Mouse (Mus musculus) kidney, embryonic 16.5 days (tissue): ENCODE measurements at regions not wholly inside any gene's neighbourhood (a gene's known extent, or its start where the extent isn't known, plus 50 kb on each side); places are given as distances from the start of the nearest gene placed in this dataset.
"Not testable (repeated sequence)": the region's sequence is repeated elsewhere in the genome, so short reads cannot be mapped to it uniquely, and the experiment has no call there.

Source experiments
- ATAC-seq: fragments of 200-750 bp; cut with Nextera tagmentation; 2 replicates; pipeline ENCODE4 v1.8.0; 2017; ENCODE audit warnings: moderate TSS enrichment; ENCODE audit not compliant: low FRiP score, low TSS enrichment
- H3K27ac ChIP-seq: fragments of 300-500 bp; sonication (generic); 2 replicates; pipeline ENCODE4 v1.5.1; 2014; ENCODE audit warnings: low read length
- H3K27me3 ChIP-seq: fragments of 300-500 bp; sonication (generic); 2 replicates; pipeline ENCODE4 v1.6.1; 2014; ENCODE audit warnings: low read length, control low read depth, mixed read lengths; ENCODE audit not compliant: insufficient read depth
- H3K36me3 ChIP-seq: fragments of 300-500 bp; sonication (generic); 2 replicates; pipeline ENCODE4 v1.6.1; 2014; ENCODE audit warnings: low read length, control low read depth, mixed read lengths; ENCODE audit not compliant: insufficient read depth
- H3K4me1 ChIP-seq: fragments of 300-500 bp; sonication (generic); 2 replicates; pipeline ENCODE4 v1.6.1; 2014; ENCODE audit warnings: low read length, control low read depth, mixed read lengths; ENCODE audit not compliant: insufficient read depth
- H3K4me2 ChIP-seq: fragments of 300-500 bp; sonication (generic); replicated peaks from 2 replicates; pipeline ENCODE4 v1.6.1; 2014; ENCODE audit warnings: low read depth, low read length
- H3K4me3 ChIP-seq: fragments of 300-500 bp; sonication (generic); 2 replicates; pipeline ENCODE4 v1.5.1; 2014; ENCODE audit warnings: mild to moderate bottlenecking, low read length
- H3K9ac ChIP-seq: fragments of 300-500 bp; sonication (generic); replicated peaks from 2 replicates; pipeline ENCODE4 v1.6.1; 2014; ENCODE audit warnings: low read length
- H3K9me3 ChIP-seq: fragments of 300-500 bp; sonication (generic); 2 replicates; pipeline ENCODE4 v1.6.1; 2016; ENCODE audit warnings: low read length, control low read depth
- WGBS: fragments of 180-500 bp; shearing (Covaris S2); extraction: QIAGEN DNeasy Blood & Tissue Kit; methylation state at CpG from one replicate; pipeline ENCODE4 v1.1.7; 2014; 5-methylcytosine and 5-hydroxymethylcytosine counted together

DNA sequence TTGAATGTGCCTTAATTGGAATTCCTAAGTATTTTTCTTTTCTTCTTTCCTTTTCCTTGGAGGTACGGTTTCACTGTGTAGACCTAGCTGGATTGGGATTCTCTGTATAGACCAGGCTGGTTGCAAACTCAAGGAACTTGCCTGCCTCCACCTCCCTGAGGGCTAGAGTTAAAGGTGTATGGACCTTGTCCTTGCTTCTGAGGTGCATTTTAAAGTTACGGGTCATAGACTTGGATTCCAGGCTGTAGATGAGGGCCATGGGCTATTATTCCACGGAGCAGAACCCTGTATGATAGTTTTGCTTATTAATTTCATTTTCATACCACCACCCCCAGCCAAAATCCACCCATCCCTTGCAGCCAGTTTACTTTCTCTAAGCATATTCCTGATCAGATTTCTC, 50.7 kb upstream of the Wdr26 start:
- 84% methylated on average over 3 of the region's 3 CpGs for WGBS

DNA sequence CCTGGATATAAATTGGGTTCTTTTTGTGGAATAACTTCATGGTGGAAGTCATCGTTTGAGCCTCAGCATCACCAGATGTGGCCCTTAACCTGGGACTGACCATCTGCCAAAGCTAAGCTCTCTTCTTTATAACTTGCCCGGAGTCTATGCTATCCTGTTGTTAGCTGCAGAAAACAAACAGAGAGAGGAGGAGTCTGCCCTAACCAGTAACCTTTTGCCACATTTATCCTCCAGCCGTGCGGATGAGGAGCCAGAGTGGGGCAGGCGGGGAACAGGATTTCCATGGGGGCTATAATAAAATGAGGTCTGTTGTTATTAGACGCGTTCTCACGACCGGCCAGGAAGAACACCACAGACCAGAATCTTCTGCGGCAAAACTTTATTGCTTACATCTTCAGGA, 51.4 kb upstream of the Wdr26 start:
- ATAC-seq, result no peak
- WGBS, result 90% methylated on average over 10 of the region's 10 CpGs
- H3K4me2 ChIP-seq, result no peak overlapping the region
- no peak overlapping the region for H3K27ac ChIP-seq
- no peaks in the 10 kb centered on the region for H3K36me3 ChIP-seq
- H3K4me1 ChIP-seq, result no peaks in the 10 kb centered on the region; the same call in 1 of the 2 replicates
- H3K4me3 ChIP-seq, result no peak overlapping the region
- no peaks in the 10 kb centered on the region for H3K9me3 ChIP-seq
- H3K27me3 ChIP-seq, result no peaks in the 10 kb centered on the region
- no peak overlapping the region for H3K9ac ChIP-seq

More for the DNA sequence above, 50.7 kb upstream of the Wdr26 start:
- H3K4me3 ChIP-seq, result no peak overlapping the region
- peaks cover 7% of the 10 kb centered on the region for H3K4me1 ChIP-seq
- no peaks in the 10 kb centered on the region for H3K9me3 ChIP-seq
- no peak overlapping the region for H3K27ac ChIP-seq
- H3K4me2 ChIP-seq, result no peak overlapping the region
- no peaks in the 10 kb centered on the region for H3K36me3 ChIP-seq
- no peak overlapping the region for H3K9ac ChIP-seq
- no peak for ATAC-seq
- H3K27me3 ChIP-seq, result no peaks in the 10 kb centered on the region

DNA sequence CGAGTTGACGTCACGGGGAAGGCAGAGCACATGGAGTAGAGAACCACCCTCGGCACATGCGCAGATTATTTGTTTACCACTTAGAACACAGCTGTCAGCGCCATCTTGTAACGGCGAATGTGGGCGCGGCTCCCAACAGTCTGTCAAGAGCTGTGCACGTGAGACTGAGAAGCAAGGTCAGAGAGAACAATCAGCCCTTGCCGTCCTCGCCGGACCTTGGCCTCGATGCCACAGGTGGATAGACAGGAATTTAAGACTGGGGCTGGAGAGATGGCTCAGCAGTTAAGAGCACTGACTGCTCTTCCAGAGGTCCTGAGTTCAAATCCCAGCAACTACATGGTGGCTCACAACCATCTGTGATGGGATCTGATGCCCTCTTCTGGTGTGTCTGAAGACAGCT, 58.7 kb upstream of the Wdr26 start:
- not testable (repeated sequence) for H3K4me3 ChIP-seq, H3K27ac ChIP-seq, H3K27me3 ChIP-seq, H3K9me3 ChIP-seq, H3K4me2 ChIP-seq, H3K4me1 ChIP-seq, H3K36me3 ChIP-seq, ATAC-seq, H3K9ac ChIP-seq
- WGBS, result 96% methylated on average over 10 of the region's 15 CpGs

GRCm38 (mm10) chr1:181271164-181271563, 59.4 kb upstream of the Wdr26 start:
- no peaks in the 10 kb centered on the region for H3K27me3 ChIP-seq
- WGBS, result 69% methylated on average over 5 of the region's 5 CpGs
- H3K4me1 ChIP-seq, result no peaks in the 10 kb centered on the region
- ATAC-seq, result no peak
- H3K27ac ChIP-seq, result no peak overlapping the region
- H3K9me3 ChIP-seq, result no peaks in the 10 kb centered on the region
- H3K9ac ChIP-seq, result no peak overlapping the region
- H3K4me2 ChIP-seq, result no peak overlapping the region
- H3K4me3 ChIP-seq, result no peak overlapping the region
- H3K36me3 ChIP-seq, result no peaks in the 10 kb centered on the region

DNA sequence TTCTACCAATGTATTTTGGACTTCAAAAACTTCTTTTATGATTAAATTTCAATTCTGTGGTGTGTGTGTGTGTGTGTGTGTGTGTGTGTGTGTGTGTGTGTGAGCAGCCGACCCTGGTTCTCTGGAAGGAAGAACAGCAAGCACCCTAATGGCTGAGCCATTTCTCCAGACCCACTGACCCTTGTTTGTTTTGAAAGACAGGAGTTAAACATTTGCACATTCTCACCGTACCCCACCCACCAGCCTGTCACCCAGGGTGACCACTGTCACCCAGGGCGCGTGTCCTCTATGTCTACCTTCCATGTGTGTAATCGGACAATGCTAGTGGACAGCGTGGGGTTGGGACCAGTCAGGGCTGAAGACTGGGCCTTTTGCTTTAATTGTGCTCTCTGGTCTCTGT, 60.0 kb upstream of the Wdr26 start:
- no peak overlapping the region for H3K27ac ChIP-seq
- H3K4me1 ChIP-seq, result no peaks in the 10 kb centered on the region
- no peaks in the 10 kb centered on the region for H3K36me3 ChIP-seq
- no peaks in the 10 kb centered on the region for H3K9me3 ChIP-seq
- H3K27me3 ChIP-seq, result no peaks in the 10 kb centered on the region
- H3K4me2 ChIP-seq, result no peak overlapping the region
- H3K9ac ChIP-seq, result no peak overlapping the region
- 78% methylated on average over 6 of the region's 6 CpGs for WGBS
- peak; percentile 44; the same call in 1 of the 2 replicates for ATAC-seq
- H3K4me3 ChIP-seq, result no peak overlapping the region

- Histone ChIP-seq H3K27me3 (no peaks in the 10 kb centered on the region), H3K9ac (no peak overlapping the region), H3K4me1 (no peaks in the 10 kb centered on the region), H3K4me2 (no peak overlapping the region), H3K4me3 (no peak overlapping the region), H3K27ac (no peak overlapping the region), H3K9me3 (no peaks in the 10 kb centered on the region), H3K36me3 (no peaks in the 10 kb centered on the region)
- ATAC-seq, result peak; percentile 97
- 4% methylated on average over 20 of the region's 20 CpGs for WGBS
Observed at GRCm38 (mm10) chr1:181272622-181273296, 61.0 kb upstream of the Wdr26 start.

GRCm38 (mm10) chr1:181273540-181274204, 61.9 kb upstream of the Wdr26 start:
- Histone ChIP-seq H3K36me3 (no peaks in the 10 kb centered on the region), H3K4me1 (no peaks in the 10 kb centered on the region), H3K9ac (no peak overlapping the region), H3K4me2 (no peak overlapping the region), H3K27ac (no peak overlapping the region), H3K27me3 (no peaks in the 10 kb centered on the region), H3K4me3 (no peak overlapping the region), H3K9me3 (no peaks in the 10 kb centered on the region)
- ATAC-seq, result peak; percentile 62
- 29% methylated on average over 7 of the region's 10 CpGs for WGBS

DNA sequence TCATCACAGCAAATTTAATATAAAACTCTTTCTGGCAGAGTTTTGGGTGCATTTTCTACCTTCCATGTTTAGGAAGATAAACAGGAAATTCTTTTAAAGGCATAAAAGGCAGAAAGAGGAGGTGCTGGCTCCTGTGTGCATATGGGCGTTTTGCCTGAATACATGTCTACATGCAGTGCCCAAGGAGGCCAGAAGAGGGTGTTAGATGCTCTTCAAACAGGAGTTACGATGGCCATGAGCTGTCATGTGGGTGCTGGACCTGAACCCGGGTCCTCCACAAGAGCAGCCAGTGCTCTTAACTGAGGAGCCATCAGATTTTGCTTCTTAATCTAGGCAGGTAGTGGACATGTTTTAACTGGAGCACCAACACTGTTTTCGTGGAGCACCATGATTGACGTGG, 69.0 kb upstream of the Wdr26 start:
- no peaks in the 10 kb centered on the region for H3K27me3 ChIP-seq
- no peak for ATAC-seq
- no peak overlapping the region for H3K4me2 ChIP-seq
- 86% methylated on average over 5 of the region's 5 CpGs for WGBS
- peaks cover 5% of the 10 kb centered on the region; the same call in 1 of the 2 replicates for H3K4me1 ChIP-seq
- no peaks in the 10 kb centered on the region for H3K36me3 ChIP-seq
- no peak overlapping the region for H3K4me3 ChIP-seq
- H3K27ac ChIP-seq, result no peak overlapping the region
- H3K9ac ChIP-seq, result no peak overlapping the region
- 0 out of 2 replicates have a peak, but pooled peaks cover 3% of the 10 kb centered on the region for H3K9me3 ChIP-seq

GRCm38 (mm10) chr1:181282986-181283385, 69.4 kb upstream of the Cnih3 start:
- H3K27ac ChIP-seq, H3K9ac ChIP-seq, ATAC-seq, H3K4me1 ChIP-seq, H3K36me3 ChIP-seq, H3K4me2 ChIP-seq, H3K9me3 ChIP-seq, H3K4me3 ChIP-seq, H3K27me3 ChIP-seq: not testable (repeated sequence)
- 81% methylated on average over 8 of the region's 8 CpGs for WGBS

- H3K4me3 ChIP-seq, H3K27ac ChIP-seq, H3K27me3 ChIP-seq, H3K9me3 ChIP-seq, H3K4me2 ChIP-seq, H3K4me1 ChIP-seq, ATAC-seq, H3K9ac ChIP-seq, H3K36me3 ChIP-seq: not testable (repeated sequence)
- 87% methylated on average over 8 of the region's 8 CpGs for WGBS
Observed at GRCm38 (mm10) chr1:181283539-181283938, 68.9 kb upstream of the Cnih3 start.
